Mouse (Mus musculus) neural tube, embryonic 11.5 days (tissue): ENCODE data around the gene 4930550C14Rik. TPM values are rescaled to one million over a fixed set of nuclear protein-coding genes. Genes with fewer than 3 reads are reported as not detected.

Experiments
- ATAC-seq: fragments of 200-750 bp; cut with Nextera tagmentation; 2 replicates; pipeline ENCODE4 v1.8.0; 2017; ENCODE audit warnings: moderate number of reproducible peaks, mild to moderate bottlenecking, moderate TSS enrichment, moderate library complexity; ENCODE audit not compliant: insufficient read depth, low FRiP score, low TSS enrichment
- DNase-seq: peaks from one replicate; pipeline ENCODE4 v3.0.0-alpha.2; 2015; ENCODE audit warnings: low spot score
- H3K27ac ChIP-seq: fragments of 300-500 bp; sonication (generic); 2 replicates; pipeline ENCODE4 v1.5.1; 2014; ENCODE audit warnings: low read depth, mild to moderate bottlenecking, low read length
- H3K27me3 ChIP-seq: fragments of 300-500 bp; sonication (generic); 2 replicates; pipeline ENCODE4 v1.6.1; 2014; ENCODE audit warnings: mild to moderate bottlenecking, low read length, mixed read lengths; ENCODE audit not compliant: control insufficient read depth, insufficient read depth
- H3K36me3 ChIP-seq: fragments of 300-500 bp; sonication (generic); 2 replicates; pipeline ENCODE4 v1.6.1; 2014; ENCODE audit warnings: mild to moderate bottlenecking, low read length, moderate library complexity, mixed read lengths; ENCODE audit not compliant: control insufficient read depth, insufficient read depth
- H3K4me1 ChIP-seq: fragments of 300-500 bp; sonication (generic); 2 replicates; pipeline ENCODE4 v1.6.1; 2014; ENCODE audit warnings: low read length, mixed read lengths; ENCODE audit not compliant: control insufficient read depth, insufficient read depth
- H3K4me2 ChIP-seq: fragments of 300-500 bp; sonication (generic); 2 replicates; pipeline ENCODE4 v1.6.1; 2014; ENCODE audit warnings: low read depth, mild to moderate bottlenecking, moderate library complexity
- H3K4me3 ChIP-seq: fragments of 300-500 bp; sonication (generic); 2 replicates; pipeline ENCODE4 v1.5.1; 2014; ENCODE audit warnings: low read depth, low read length
- H3K9ac ChIP-seq: fragments of 300-500 bp; sonication (generic); 2 replicates; pipeline ENCODE4 v1.6.1; 2014; ENCODE audit warnings: mild to moderate bottlenecking, low read length
- H3K9me3 ChIP-seq: fragments of 300-500 bp; sonication (generic); 2 replicates; pipeline ENCODE4 v1.6.1; 2016; ENCODE audit warnings: low read length; ENCODE audit not compliant: control insufficient read depth
- WGBS: fragments of 180-500 bp; shearing (Covaris S2); extraction: QIAGEN DNeasy Blood & Tissue Kit; methylation state at CpG from one replicate; pipeline ENCODE4 v1.1.7; 2014; 5-methylcytosine and 5-hydroxymethylcytosine counted together
- polyA plus RNA-seq: library from polyadenylated mRNA; unstranded; fragments of >200 nt; fragmentation: Nextera tagmentation; extraction: Ambion mirVana; gene quantifications from 2 replicates; pipeline ENCODE4 v1.2.1, GENCODE M21; 2014

The 4930550C14Rik gene
- polyA plus RNA-seq, 1 experiment from 2014 or later, result 0.56 TPM

DNA sequence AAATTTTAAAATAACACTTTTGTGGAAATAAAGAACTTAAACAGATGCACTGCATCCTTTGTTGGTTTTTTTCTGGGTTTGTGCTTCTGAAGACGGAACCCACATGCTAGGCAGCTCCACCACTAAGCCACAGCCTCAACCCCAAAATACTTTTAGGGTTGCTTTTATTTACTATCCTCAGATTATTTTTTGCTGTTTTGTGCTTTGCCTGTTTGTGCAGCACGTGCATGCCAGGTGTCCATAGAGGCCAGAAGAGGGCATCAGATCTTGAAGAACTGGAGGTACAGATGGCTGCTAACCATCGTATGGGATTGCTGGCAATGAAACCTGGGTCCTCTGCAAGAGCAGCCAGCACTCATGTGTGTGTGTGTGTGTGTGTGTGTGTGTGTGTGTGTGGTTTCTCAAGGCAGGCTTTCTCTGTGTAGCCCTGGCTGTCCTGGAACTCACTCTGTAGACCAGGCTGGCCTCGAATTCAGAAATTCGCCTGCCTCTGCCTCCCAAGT is 21.0 kb upstream of the 4930550C14Rik start:
- H3K4me1 ChIP-seq, result no peaks in the 10 kb centered on the region
- H3K9me3 ChIP-seq, result no peaks in the 10 kb centered on the region
- H3K4me2 ChIP-seq, result no peak overlapping the region
- no peak overlapping the region for H3K27ac ChIP-seq
- WGBS, result 89% methylated on average over 5 of the region's 5 CpGs
- H3K27me3 ChIP-seq, result no peaks in the 10 kb centered on the region
- no peak overlapping the region for H3K4me3 ChIP-seq
- no peaks in the 10 kb centered on the region for H3K36me3 ChIP-seq
- H3K9ac ChIP-seq, result no peak overlapping the region
- no peak for DNase-seq
- ATAC-seq, result no peak

DNA sequence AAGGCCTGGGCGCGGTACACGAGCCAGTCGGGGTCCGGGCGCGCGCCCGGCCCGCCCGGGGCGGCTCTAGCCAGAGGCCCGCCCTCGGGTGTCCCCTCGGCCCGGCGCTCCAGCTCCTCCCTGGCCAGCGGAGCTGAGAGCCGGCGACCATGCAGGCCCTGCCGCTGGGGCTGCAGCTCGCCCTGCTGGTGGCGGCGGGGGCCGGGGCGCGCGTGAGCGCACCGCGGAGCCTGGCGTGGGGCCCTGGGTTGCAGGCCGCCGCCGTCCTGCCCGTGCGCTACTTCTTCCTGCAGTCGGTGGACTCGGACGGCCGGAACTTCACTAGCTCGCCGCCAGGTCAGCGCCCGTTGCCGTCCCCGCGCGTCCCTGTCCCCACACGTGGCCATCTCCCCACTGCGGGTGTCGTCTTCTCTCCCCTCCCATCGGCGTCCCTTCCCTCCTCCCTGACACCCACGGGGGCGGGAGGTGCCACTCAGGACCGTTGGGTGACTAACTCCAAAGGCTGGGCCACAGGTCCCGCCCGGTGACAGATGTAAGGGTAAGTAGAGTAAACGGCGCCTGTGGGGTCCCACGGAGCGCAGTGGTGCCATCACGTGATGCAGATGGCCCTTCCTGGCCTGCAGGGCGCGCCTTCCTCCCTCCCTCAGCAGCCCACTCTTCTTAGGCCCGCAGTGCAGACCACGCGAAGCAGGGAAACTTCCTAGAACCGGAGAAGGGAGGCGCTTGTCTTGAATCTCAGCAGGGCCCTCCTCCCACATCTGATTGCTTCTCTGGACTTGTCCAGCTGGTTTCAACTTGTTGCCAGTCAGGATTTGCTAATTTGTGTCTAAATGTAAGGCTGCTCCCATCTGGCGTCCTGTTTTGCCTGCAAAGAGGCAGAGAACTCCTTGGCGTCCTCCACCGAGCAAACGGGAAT is 17.9 kb upstream of the 4930550C14Rik start, which contains the start of gene Kdelc2:
Gene Kdelc2, plus strand, starts transcription at position 75 of the 916 bp plus-strand sequence.
- no peaks in the 10 kb centered on the region for H3K9me3 ChIP-seq
- peak within 1 kb of the TSS; percentile 68 for H3K4me3 ChIP-seq
- H3K9ac ChIP-seq, result peak within 1 kb of the TSS; percentile 90
- no peaks in the 10 kb centered on the region for H3K36me3 ChIP-seq
- H3K27ac ChIP-seq, result peak within 1 kb of the TSS; percentile 77
- WGBS, result under 1% methylated on average over 72 of the region's 75 CpGs
- no peaks in the 10 kb centered on the region for H3K4me1 ChIP-seq
- peak within 1 kb of the TSS; percentile 94 for H3K4me2 ChIP-seq
- DNase-seq (peak; percentile 84), ATAC-seq (peak; percentile 95)
- no peaks in the 10 kb centered on the region for H3K27me3 ChIP-seq

DNA sequence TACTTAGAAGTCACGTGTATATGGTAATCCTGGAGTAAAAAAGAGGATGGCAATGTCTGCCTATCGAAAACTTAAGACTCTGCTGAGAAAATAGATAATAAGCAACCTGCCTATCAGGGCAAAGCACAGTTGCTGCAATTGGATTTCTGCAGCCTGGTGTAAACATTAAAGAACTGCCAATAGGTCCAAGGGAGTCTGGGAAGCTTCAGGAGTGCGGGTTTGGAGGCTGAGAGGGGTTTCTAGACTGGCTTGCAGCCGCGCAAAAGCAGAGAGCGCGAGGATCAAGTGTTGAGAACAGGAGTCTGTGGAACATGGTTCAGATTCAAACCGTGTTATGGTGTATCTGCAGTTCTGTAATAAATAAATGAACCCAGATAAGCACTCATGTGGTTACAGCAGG is 17.3 kb upstream of the 4930550C14Rik start:
- no peaks in the 10 kb centered on the region for H3K27me3 ChIP-seq
- ATAC-seq (no peak), DNase-seq (peak; percentile 30)
- peak overlapping the region; percentile 90 for H3K9ac ChIP-seq
- no peaks in the 10 kb centered on the region for H3K9me3 ChIP-seq
- H3K4me1 ChIP-seq, result no peaks in the 10 kb centered on the region
- no peak overlapping the region for H3K27ac ChIP-seq
- H3K36me3 ChIP-seq, result no peaks in the 10 kb centered on the region
- peak overlapping the region; percentile 68 for H3K4me3 ChIP-seq
- peak overlapping the region; percentile 94 for H3K4me2 ChIP-seq
- 14% methylated on average over 8 of the region's 8 CpGs for WGBS

DNA sequence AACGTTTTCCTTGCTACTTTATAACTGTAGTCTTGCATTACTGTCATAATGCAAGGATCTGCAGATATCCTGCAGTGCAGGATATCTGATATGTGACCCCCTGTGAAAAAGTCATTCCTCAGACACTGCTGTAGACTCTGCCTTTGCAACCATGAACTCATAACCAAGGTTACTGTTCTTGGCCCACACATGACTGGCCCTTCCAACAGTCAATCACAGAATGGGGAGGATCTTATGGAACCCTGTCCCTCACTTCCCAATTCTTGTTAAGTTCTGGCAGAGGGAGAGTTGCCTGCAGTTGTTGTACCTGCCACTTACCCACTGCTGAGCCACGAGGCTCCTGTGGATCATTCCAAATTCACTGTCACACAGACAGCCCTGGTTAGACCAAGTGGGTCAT is 14.7 kb upstream of the 4930550C14Rik start:
- no peaks in the 10 kb centered on the region for H3K9me3 ChIP-seq
- H3K9ac ChIP-seq, result no peak overlapping the region
- DNase-seq (no peak), ATAC-seq (no peak)
- H3K27ac ChIP-seq, result no peak overlapping the region
- H3K4me1 ChIP-seq, result no peaks in the 10 kb centered on the region
- 72% methylated on average over 2 of the region's 2 CpGs for WGBS
- no peaks in the 10 kb centered on the region for H3K36me3 ChIP-seq
- no peaks in the 10 kb centered on the region for H3K27me3 ChIP-seq
- no peak overlapping the region for H3K4me2 ChIP-seq
- no peak overlapping the region for H3K4me3 ChIP-seq

DNA sequence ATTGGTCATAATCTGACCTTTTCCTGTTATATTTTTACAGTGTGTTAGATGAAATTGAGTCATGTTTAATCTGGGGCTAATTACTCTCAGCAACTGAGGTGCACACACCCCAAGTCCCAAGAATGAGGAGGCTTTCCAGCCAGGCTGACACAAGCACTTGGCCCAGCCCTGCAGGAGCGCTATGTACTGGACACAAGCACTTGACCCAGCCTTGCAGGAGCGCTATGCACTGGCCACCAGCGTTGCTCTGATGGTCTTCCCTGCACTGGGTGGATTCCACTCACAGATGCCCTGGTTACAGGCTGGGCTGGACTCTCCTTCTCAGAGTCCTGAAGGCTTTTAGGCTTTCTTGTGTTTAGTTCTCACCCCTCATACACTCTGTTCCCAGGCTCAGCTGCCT is 13.0 kb upstream of the 4930550C14Rik start:
- H3K4me3 ChIP-seq, result no peak overlapping the region
- ATAC-seq (no peak), DNase-seq (no peak)
- H3K4me1 ChIP-seq, result no peaks in the 10 kb centered on the region
- no peak overlapping the region for H3K4me2 ChIP-seq
- H3K27ac ChIP-seq, result no peak overlapping the region
- no peak overlapping the region for H3K9ac ChIP-seq
- 83% methylated on average over 3 of the region's 3 CpGs for WGBS
- no peaks in the 10 kb centered on the region for H3K27me3 ChIP-seq
- no peaks in the 10 kb centered on the region for H3K9me3 ChIP-seq
- H3K36me3 ChIP-seq, result no peaks in the 10 kb centered on the region

DNA sequence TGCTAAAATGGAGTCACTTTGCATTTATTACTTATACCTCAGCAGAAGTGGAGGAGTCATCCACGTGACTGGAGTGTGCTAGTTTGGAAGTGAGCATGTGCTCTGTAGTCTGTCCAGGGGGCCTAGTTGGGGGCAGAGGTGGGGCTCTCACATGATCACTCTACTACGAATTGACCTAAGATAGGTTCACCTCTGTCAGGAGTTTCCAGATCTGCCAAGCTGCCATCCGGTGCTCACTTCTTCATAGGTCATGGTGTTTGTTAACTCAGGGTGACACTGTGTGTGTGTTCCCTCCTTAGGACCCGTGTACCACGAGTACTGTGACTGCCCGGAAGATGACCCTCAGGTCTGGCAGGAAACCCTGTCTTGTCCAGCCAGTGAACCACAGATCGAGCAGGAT is 12.0 kb upstream of the 4930550C14Rik start:
- no peaks in the 10 kb centered on the region for H3K27me3 ChIP-seq
- H3K4me3 ChIP-seq, result no peak overlapping the region
- H3K9me3 ChIP-seq, result no peaks in the 10 kb centered on the region
- H3K36me3 ChIP-seq, result no peaks in the 10 kb centered on the region
- DNase-seq (no peak), ATAC-seq (no peak)
- no peak overlapping the region for H3K27ac ChIP-seq
- no peak overlapping the region for H3K4me2 ChIP-seq
- WGBS, result 84% methylated on average over 7 of the region's 7 CpGs
- no peak overlapping the region for H3K9ac ChIP-seq
- H3K4me1 ChIP-seq, result no peaks in the 10 kb centered on the region

DNA sequence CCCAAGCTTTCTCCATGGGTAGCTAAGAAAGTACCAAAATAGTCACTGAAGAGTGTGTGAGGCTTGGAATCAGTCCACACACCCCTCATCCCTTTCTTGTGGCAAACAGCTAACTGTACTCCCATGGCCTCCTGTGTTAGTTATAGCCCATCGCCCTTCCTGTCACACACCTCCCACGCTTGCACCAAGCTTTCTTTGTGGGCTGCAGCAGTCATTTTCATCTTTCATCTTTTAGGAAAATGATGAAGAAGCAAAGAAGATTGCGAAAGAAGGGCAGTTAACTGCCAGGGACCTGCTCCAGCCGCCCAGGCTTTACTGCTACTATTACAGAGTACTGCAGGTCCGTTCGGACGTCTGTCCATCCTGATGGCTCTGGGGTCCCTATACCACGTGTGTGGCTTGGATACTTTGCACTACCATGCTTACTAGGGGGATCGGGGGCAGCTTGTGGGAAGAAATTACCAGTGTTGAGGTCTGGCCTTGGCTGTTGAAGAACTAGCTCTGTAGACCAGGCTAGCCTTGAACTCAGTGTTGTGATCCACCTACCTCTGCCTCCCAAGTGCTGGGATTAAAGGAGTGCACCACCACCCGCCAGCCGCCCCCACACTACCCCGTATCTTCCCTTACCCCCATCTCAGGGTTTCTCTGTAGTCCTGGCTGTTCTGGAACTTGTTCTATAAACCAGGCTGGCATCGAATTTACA is 4.3 kb upstream of the 4930550C14Rik start:
- Histone ChIP-seq H3K4me2 (no peak overlapping the region), H3K9me3 (no peaks in the 10 kb centered on the region), H3K27ac (no peak overlapping the region), H3K4me1 (no peaks in the 10 kb centered on the region), H3K27me3 (no peaks in the 10 kb centered on the region), H3K4me3 (no peak overlapping the region), H3K9ac (no peak overlapping the region), H3K36me3 (no peaks in the 10 kb centered on the region)
- DNase-seq, result no peak
- no peak for ATAC-seq
- 80% methylated on average over 13 of the region's 13 CpGs for WGBS

DNA sequence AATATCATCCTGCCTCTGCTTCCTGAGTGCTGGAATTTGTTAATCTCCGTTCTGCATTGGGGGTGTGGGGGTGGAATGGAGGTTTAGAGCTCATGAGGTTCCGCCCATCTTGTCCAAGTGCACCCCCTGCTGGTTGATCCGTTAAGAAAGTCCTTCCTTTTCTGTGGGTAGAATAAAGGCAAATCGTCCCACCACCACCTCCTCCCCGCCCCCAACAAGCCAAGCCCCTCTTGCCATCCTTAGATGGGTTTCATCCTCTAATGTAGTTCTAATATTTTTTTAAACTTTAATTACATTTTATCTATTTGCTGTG is 3.8 kb upstream of the 4930550C14Rik start:
- Histone ChIP-seq H3K4me2 (no peak overlapping the region), H3K9me3 (no peaks in the 10 kb centered on the region), H3K4me1 (no peaks in the 10 kb centered on the region), H3K36me3 (no peaks in the 10 kb centered on the region), H3K27me3 (no peaks in the 10 kb centered on the region), H3K27ac (no peak overlapping the region), H3K4me3 (no peak overlapping the region), H3K9ac (no peak overlapping the region)
- WGBS, result 16% methylated on average over 5 of the region's 5 CpGs
- DNase-seq, result peak; percentile 72
- no peak for ATAC-seq
